Mouse (Mus musculus): ENCODE data around the gene Cd96. TPM values are rescaled to one million over a fixed set of nuclear protein-coding genes. Genes with fewer than 3 reads are reported as not detected.

Gene Cd96
- polyA plus RNA-seq (2014; fragmentation: Illumina TruSeq; extraction: RNeasy Lipid Tissue Mini Kit (QIAGEN cat#74804); ENCODE audit: low read depth, low replicate concordance) = not detected

GRCm38 (mm10) chr16:46120020-46120419 is at the start of gene Cd96:
Cd96 (minus strand) TSS chr16:46120251.

DNA sequence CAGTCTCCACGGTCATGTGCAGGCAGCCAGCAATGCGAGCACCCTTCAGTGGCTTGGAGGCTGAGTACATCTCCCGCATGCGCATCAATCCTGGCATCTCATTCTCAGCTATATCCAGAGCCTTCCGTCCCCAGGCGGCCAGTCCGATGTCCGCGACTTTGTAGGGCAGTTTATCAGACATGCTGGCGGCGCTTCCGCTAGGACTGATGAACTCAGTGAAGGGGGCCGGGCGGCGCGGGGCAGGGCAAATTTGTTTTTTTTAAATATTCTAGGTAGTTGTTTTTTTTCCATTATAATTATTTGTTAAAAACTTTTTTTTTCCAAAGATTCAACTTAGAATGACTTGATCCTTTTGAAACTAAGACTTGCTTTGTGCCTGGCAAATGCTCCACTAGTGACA is 34.8 kb upstream of the Cd96 start, which contains the start of gene Gm4737:
Gm4737 (minus strand) TSS at position 246 of the 400 bp plus-strand sequence.

DNA sequence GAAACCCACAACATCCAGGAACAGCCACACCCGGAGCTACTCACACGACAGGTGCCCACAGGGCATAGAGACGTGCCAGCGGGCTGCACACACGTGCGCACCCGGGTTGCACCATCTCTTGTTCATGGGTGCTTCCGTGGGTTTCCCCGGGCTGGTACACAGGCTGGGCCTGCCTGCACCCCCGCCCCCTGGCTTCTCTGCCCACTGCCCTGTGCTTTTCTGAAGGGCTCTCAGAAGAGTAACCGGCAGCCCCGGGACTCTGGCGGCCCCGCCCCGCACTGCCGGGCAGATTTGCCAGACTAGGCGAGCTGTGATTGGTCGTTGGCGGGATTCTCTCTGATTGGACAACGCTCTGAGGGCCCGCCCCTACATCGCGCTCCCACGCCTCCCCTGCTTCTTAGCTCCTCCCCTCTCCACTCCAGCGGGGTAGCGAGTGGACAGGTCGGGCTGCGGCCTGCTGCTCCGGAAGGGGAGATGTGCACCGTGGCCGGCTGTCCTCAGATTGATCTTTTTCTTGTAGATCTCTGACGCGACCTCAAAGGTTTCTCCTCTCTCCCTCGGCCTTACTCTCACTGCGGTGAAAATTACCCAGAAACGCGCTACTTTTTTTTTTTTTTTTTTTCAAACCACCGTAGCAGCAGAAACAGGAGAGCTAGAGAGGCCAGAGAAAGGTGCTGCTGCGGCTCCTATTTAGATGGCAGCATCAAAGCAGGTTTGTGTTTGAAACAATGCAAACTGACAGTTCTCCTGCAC is 109.7 kb downstream of the Cd96 start, which contains the start of gene Plcxd2:
Plcxd2 (minus strand) TSS at position 66 of the 753 bp plus-strand sequence.

Other genes with a start within 250 kb of the Cd96 start
- 14.3 TPM for gene Phldb2, start 166.7 kb downstream of the Cd96 start, polyA plus RNA-seq (2014; fragmentation: Illumina TruSeq; extraction: RNeasy Lipid Tissue Mini Kit (QIAGEN cat#74804); ENCODE audit: low read depth, low replicate concordance)
- gene Plcxd2, start 110.0 kb downstream of the Cd96 start, polyA plus RNA-seq (2014; fragmentation: Illumina TruSeq; extraction: RNeasy Lipid Tissue Mini Kit (QIAGEN cat#74804); ENCODE audit: low read depth, low replicate concordance) = 0.24 TPM
- gene Gm4737, start 34.8 kb upstream of the Cd96 start, polyA plus RNA-seq (2014; fragmentation: Illumina TruSeq; extraction: RNeasy Lipid Tissue Mini Kit (QIAGEN cat#74804); ENCODE audit: low read depth, low replicate concordance) = not detected